Mouse (Mus musculus) ES-Bruce4 (cell line): ENCODE data around the gene Frmd4a. TPM values are rescaled to one million over a fixed set of nuclear protein-coding genes. Genes with fewer than 3 reads are reported as not detected.
"Not testable (repeated sequence)": the region's sequence is repeated elsewhere in the genome, so short reads cannot be mapped to it uniquely, and the experiment has no call there.

Experiments used
- H3K27ac ChIP-seq: 2 replicates; pipeline ENCODE4 v1.5.1; 2012; ENCODE audit warnings: low read length, inconsistent platforms; ENCODE audit not compliant: insufficient read depth
- H3K27me3 ChIP-seq: 2 replicates; pipeline ENCODE4 v1.6.1; 2012; ENCODE audit warnings: mild to moderate bottlenecking, low read length, inconsistent platforms; ENCODE audit not compliant: control insufficient read depth, poor library complexity, insufficient read depth, severe bottlenecking
- H3K36me3 ChIP-seq: 2 replicates; pipeline ENCODE4 v1.6.1; 2012; ENCODE audit warnings: inconsistent platforms, mild to moderate bottlenecking, low read length, moderate library complexity; ENCODE audit not compliant: control insufficient read depth, poor library complexity, insufficient read depth, severe bottlenecking
- H3K4me1 ChIP-seq: one replicate; pipeline ENCODE4 v1.8.1; 2011; ENCODE audit warnings: low read length; ENCODE audit not compliant: control insufficient read depth, insufficient read depth
- H3K4me3 ChIP-seq: 2 replicates; pipeline ENCODE4 v1.5.1; 2011; ENCODE audit warnings: low read depth, mild to moderate bottlenecking, low read length
- H3K9ac ChIP-seq: 2 replicates; pipeline ENCODE4 v1.6.1; 2012; ENCODE audit warnings: low read depth, mild to moderate bottlenecking, inconsistent platforms; ENCODE audit not compliant: poor library complexity, severe bottlenecking
- H3K9me3 ChIP-seq: replicated peaks from 2 replicates; pipeline ENCODE4 v1.6.1; 2012; ENCODE audit warnings: mild to moderate bottlenecking, low read length, inconsistent platforms; ENCODE audit not compliant: control insufficient read depth, poor library complexity, insufficient read depth, severe bottlenecking
- CTCF ChIP-seq: IDR thresholded peaks from one replicate; pipeline ENCODE4 v1.8.1; 2011; ENCODE audit warnings: low read depth, low read length
- EP300 ChIP-seq: IDR thresholded peaks from 2 replicates; pipeline ENCODE4 v1.6.1; 2011; ENCODE audit warnings: low read depth, low read length; ENCODE audit not compliant: insufficient read depth
- POLR2A ChIP-seq: IDR thresholded peaks from one replicate; pipeline ENCODE4 v1.8.1; 2011; ENCODE audit warnings: low read length; ENCODE audit not compliant: insufficient read depth
- polyA plus RNA-seq: library from polyadenylated mRNA; stranded (reverse); fragments of >200 nt; gene quantifications from 2 replicates; pipeline ENCODE4 v1.2.4, GENCODE M21; 2011; ENCODE audit warnings: low read depth; ENCODE audit not compliant: missing spikeins, insufficient read depth, insufficient read length

Gene Frmd4a
- polyA plus RNA-seq, 1 experiment: 5.6 TPM

DNA sequence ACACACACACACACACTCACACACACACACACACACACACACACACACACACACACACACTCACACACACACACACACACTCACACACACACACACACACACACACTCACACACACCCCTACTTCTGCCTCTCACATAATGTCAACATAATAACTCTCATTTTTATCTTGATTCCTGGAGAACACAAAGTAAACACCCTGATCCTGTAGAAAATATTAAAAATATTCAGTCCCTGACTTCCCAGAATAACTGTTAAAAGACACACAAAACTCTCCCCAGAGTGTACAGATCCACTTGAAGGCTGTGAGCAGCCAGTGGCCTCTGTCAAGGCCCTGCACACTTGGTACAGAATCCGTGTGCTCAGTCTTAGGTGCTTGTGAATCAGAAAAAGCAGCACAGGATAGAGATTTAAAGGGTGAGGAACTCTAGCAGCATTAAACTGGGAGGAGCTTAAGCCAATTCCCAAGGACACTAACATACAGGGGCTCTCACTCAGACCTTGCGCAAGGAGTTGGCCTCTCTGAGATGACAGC, 597.6 kb downstream of the Frmd4a start:
- Histone ChIP-seq H3K9me3 (no peaks in the 10 kb centered on the region), H3K36me3 (no peaks in the 10 kb centered on the region), H3K27ac (no peak overlapping the region), H3K9ac (no peak overlapping the region), H3K4me3 (no peak overlapping the region), H3K4me1 (no peaks in the 10 kb centered on the region), H3K27me3 (no peaks in the 10 kb centered on the region)
- TF ChIP-seq CTCF (no peak), POLR2A (no peak), EP300 (no peak)

DNA sequence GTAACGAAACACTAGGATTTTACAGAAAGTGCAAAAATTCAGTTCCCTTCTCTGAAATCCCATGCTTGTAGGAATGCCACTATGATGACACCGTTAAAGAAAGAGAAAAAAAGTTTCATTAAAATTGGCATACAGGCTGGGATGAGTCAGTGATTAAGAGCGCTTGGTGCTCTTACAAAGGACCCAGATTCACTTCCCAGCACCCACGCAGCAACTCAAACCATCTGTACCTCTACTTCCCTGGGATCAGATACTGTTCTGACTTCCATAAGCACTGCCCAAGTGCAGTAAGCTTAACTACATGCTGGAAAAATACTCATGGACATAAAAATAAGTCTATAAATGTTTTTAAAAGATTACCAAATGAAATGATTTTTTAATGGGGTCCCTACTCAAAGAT, 599.5 kb downstream of the Frmd4a start:
- Histone ChIP-seq H3K9ac (no peak overlapping the region), H3K36me3 (peaks cover 2% of the 10 kb centered on the region; the same call in 1 of the 2 replicates), H3K27ac (no peak overlapping the region), H3K27me3 (no peaks in the 10 kb centered on the region), H3K4me1 (no peaks in the 10 kb centered on the region), H3K9me3 (no peaks in the 10 kb centered on the region), H3K4me3 (no peak overlapping the region)
- no peak for TF ChIP-seq CTCF
- no peak for TF ChIP-seq EP300
- no peak for TF ChIP-seq POLR2A

DNA sequence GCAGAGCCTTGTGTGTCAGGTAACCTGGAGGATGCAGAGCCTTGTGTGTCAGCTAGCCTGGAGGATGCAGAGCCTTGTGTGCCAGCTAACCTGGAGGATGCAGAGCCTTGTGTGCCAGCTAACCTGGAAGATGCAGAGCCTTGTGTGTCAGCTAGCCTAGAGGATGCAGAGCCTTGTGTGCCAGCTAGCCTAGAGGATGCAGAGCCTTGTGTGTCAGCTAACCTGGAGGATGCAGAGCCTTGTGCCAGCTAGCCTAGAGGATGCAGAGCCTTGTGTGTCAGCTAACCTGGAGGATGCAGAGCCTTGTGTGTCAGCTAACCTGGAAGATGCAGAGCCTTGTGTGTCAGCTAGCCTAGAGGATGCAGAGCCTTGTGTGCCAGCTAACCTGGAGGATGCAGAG, 601.6 kb downstream of the Frmd4a start:
- H3K4me1 ChIP-seq, H3K36me3 ChIP-seq, H3K27me3 ChIP-seq, H3K9me3 ChIP-seq, H3K9ac ChIP-seq, H3K27ac ChIP-seq, H3K4me3 ChIP-seq: not testable (repeated sequence)

DNA sequence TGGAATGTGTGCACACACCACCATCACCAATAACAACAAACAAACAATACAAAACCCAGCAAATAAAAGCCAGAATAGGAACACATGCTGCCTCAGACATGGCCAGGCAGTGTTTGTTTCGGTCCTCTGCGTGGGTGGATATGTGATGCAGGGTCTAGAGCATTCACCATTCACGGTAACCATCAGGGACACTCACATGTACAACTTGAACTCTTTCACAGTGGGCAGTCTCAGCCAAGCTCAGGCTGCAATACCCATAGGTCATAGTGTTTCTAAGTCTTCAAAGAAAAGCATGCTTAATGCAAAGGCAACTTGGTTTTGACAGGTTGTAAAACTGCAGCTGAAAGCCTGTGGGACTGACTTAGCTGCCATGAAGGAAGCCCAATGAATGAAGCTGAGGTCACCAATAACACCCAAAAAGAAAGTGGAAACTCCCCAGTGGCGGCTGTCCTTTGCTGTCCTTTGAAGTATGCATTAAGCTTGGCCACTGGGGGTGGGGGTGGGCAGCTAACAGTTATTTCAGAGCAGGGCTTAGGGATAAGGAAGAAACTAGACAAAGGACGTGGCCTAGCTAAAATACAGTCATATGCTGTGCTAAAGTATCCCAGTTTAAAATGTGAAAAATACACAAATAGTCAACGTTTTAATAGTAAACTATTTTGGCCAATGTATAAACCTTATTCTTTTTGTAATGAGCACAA, 602.5 kb downstream of the Frmd4a start:
- H3K27ac ChIP-seq: no peak overlapping the region
- peaks cover 5% of the 10 kb centered on the region for H3K36me3 ChIP-seq
- H3K27me3 ChIP-seq: no peaks in the 10 kb centered on the region
- TF ChIP-seq POLR2A: no peak
- no peak for TF ChIP-seq EP300
- no peak for TF ChIP-seq CTCF
- H3K4me3 ChIP-seq: no peak overlapping the region
- H3K9ac ChIP-seq: no peak overlapping the region
- no peaks in the 10 kb centered on the region for H3K4me1 ChIP-seq
- no peaks in the 10 kb centered on the region for H3K9me3 ChIP-seq

DNA sequence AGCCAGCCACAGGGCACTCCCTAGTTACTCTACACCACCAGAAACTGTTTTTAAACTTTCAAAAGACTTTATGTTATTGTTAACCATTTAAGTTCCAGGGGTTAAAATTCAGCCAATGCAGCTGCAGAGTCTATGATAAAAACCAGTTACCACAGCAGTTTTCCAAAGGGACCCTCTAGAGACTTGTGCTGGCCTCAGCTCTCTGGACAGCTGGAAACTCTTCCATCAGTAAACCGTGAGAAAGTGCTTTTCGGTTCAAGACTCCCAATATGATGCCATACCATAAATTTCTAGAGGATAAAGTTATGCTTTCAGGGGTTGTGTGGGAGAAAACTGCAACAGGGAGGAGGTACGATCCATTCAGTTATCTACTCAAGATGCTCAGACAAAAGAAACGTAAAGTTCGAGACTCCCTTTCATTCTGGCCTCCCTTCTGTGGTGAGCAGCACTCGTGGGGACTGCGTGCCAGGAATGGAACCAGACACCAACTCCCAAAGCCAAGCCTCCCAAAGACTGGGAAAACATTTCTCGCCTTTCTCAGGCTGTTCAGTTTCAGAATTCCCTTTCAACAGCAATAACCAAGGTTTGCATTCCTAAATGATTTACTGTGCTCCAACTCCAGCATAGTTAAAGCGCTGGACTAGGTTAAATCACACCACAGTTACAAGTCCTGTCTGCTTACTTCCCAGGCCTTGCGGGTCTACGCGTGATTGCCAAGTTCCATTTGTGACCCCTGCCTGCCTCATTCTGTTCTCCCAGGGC, 603.3 kb downstream of the Frmd4a start:
- H3K4me1 ChIP-seq: no peaks in the 10 kb centered on the region
- no peak overlapping the region for H3K27ac ChIP-seq
- no peaks in the 10 kb centered on the region for H3K27me3 ChIP-seq
- TF ChIP-seq EP300 (no peak), CTCF (no peak), POLR2A (no peak)
- peaks cover 5% of the 10 kb centered on the region for H3K36me3 ChIP-seq
- no peak overlapping the region for H3K4me3 ChIP-seq
- H3K9me3 ChIP-seq: no peaks in the 10 kb centered on the region
- H3K9ac ChIP-seq: no peak overlapping the region

- Histone ChIP-seq H3K27ac (no peak overlapping the region), H3K9me3 (no peaks in the 10 kb centered on the region), H3K27me3 (no peaks in the 10 kb centered on the region), H3K9ac (no peak overlapping the region), H3K4me3 (no peak overlapping the region), H3K4me1 (no peaks in the 10 kb centered on the region), H3K36me3 (peaks cover 5% of the 10 kb centered on the region)
- no peak for TF ChIP-seq CTCF
- no peak for TF ChIP-seq EP300
- no peak for TF ChIP-seq POLR2A
Measured at GRCm38 (mm10) chr2:4621471-4621985, 604.0 kb downstream of the Frmd4a start.
